Mouse (Mus musculus) Patski (cell line): Measurements from ENCODE around the gene Mxi1. TPM values are rescaled to one million over a fixed set of nuclear protein-coding genes. Genes with fewer than 3 reads are reported as not detected.

Experiments
- ATAC-seq: fragments of 100-300 bp; one replicate; pipeline ENCODE4 v1.8.0; 2021
- CTCF ChIA-PET: fragments of 350-600 bp; sonication (Branson Sonifier 250); formaldehyde crosslinking; loops from one replicate; lab custom pipeline; 2022; ENCODE audit warnings: inconsistent platforms; lab: Charles Lee
- POLR2A ChIA-PET: fragments of 350-600 bp; sonication (Branson Sonifier 250); formaldehyde crosslinking; loops from one replicate; lab custom pipeline; 2022; ENCODE audit warnings: antibody characterized with exemption, inconsistent platforms; lab: Charles Lee
- DNase-seq: peaks from one replicate; pipeline ENCODE4 v3.0.0-alpha.2; 2011; ENCODE audit warnings: low read depth, low spot score
- H3K27me3 ChIP-seq: fragments of 371-371 bp; one replicate; pipeline ENCODE4 v1.5.1; 2021
- CTCF ChIP-seq: fragments of 100-300 bp; IDR thresholded peaks from one replicate; pipeline ENCODE4 v1.5.1; 2021
- in situ Hi-C: fragments of 300-500 bp; cut with MboI; formaldehyde crosslinking; loops from 3 replicates; pipeline ENCODE4 v1.11.1; 2018; ENCODE audit warnings: low pct_unique_long_range_greater_than_20kb, mixed read lengths
- polyA plus RNA-seq: library from polyadenylated mRNA; unstranded; gene quantifications from one replicate; pipeline ENCODE4 v1.2.3, GENCODE M21; 2021

The Mxi1 gene
- polyA plus RNA-seq, 1 experiment from 2014 or later, result 92.8 TPM

DNA sequence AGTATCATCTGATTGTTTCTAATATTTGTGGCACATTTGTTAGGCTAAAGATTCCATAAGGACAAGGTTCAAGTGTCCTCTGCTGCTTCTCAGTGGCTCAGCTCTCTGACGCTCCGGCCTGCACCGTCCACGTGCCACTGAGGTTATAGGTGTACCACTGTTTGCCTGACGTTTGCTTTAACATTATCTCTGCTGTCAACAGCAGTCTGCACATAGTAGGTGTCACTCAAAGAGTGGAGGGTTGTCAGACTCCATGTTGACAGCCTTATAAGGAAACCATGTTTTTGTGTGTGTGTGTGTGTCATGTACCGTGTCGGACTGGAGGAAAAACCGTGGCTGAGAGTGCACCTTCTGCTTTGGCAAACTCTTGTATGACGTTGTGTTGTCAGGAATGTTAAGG lies 24.9 kb downstream of the Mxi1 start:
- in situ Hi-C loops, result no loop called here
- POLR2A ChIA-PET, result no interaction called here

DNA sequence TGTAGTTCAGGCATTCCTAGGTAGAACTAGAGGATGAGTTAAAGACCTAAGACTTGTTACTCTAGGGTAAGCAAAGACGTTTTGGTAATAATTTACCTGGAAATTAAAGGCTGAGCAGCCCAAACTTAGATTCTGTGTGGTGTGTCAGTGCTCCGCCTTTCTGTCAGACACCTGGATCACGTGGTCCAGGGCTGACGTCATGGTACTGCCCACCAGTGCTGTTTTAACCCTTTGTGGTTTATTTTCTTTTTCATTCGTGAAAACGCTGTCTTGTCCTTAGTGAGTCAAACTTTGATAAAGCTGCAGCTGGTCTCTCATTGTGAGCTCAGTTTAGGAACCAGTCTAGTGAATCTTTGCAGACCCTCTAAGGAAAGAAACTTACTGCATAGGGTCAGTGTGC lies 30.1 kb downstream of the Mxi1 start:
- in situ Hi-C loops, result no loop called here
- ChIA-PET CTCF (interaction anchor here (0.8 to 1.0 kb wide), 2 partner anchors 29 to 332 kb away, joined by 3 to 5 read pairs; no protein-coding TSS in a partner anchor), POLR2A (interaction anchor here (1.3 kb wide), 1 partner anchor 13 kb away, joined by 5 read pairs; no protein-coding TSS in a partner anchor)
- no peak for TF ChIP-seq CTCF
- DNase-seq, result no peak
- no peaks in the 10 kb centered on the region for H3K27me3 ChIP-seq
- no peak for ATAC-seq

More for the DNA sequence above, 24.9 kb downstream of the Mxi1 start:
- CTCF ChIA-PET, result interaction anchor here (1.8 to 3.7 kb wide), 2 partner anchors 25 to 34 kb away, joined by 6 to 11 read pairs; no protein-coding TSS in a partner anchor
- H3K27me3 ChIP-seq, result no peaks in the 10 kb centered on the region
- no peak for TF ChIP-seq CTCF
- ATAC-seq, result no peak
- DNase-seq, result no peak

- H3K27me3 ChIP-seq, result no peaks in the 10 kb centered on the region
- DNase-seq (no peak), ATAC-seq (no peak)
- in situ Hi-C loops, result no loop called here
- POLR2A ChIA-PET, result no interaction called here
- no peak for TF ChIP-seq CTCF
- CTCF ChIA-PET, result interaction anchor here (0.7 to 2.7 kb wide), 3 partner anchors 10 to 26 kb away, joined by 3 to 8 read pairs (median 4); no protein-coding TSS in a partner anchor
These were observed 33.0 kb downstream of the Mxi1 start for GRCm38 (mm10) chr19:53343174-53343881.

DNA sequence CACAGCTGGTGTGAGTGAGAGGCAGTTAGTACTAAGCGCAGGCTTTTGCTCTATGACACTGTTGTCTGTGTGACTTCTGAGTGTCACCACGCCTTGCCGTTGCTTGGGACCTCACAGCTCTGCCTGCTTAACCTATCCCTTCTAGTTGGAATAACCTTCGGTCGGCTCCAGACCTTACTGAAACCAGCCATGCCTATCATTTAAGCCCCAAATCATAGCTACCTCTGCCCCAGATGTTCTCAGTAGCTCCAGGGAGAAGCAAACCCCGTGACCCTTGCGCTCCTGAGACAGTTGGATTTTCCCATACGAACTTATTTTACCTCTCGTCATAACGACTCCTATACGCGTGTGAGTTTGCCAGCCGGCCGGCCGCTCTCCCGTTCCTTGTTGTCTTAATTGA lies 33.7 kb downstream of the Mxi1 start:
- DNase-seq, result no peak
- no peak for ATAC-seq
- CTCF ChIA-PET, result interaction anchor here (0.7 to 2.7 kb wide), 3 partner anchors 9 to 26 kb away, joined by 3 to 8 read pairs (median 4); no protein-coding TSS in a partner anchor
- in situ Hi-C loops, result no loop called here
- POLR2A ChIA-PET, result no interaction called here
- TF ChIP-seq CTCF, result no peak
- no peaks in the 10 kb centered on the region for H3K27me3 ChIP-seq

DNA sequence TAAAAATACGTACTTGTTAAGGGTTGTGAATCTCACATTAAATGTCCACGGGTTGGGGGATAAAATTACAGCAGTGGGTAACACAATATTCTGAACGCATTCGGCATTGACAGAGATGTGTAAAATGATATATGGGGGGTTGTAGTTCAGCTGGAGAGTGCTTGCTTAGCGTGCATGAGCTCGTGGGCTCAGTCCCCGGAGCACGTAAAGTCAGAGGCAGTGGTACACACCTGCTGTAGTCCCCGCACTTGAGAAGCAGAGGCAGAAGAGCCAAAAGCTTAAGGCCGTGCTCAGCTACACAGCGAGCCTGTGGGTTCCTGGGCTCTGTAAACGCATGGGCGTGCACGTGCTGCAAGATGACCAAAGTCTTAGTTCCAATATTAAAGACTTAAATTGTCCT lies 35.4 kb downstream of the Mxi1 start:
- CTCF ChIA-PET, result interaction anchor here (1.4 kb wide), 1 partner anchor 20 kb away, joined by 3 read pairs; no protein-coding TSS in a partner anchor
- POLR2A ChIA-PET, result no interaction called here
- in situ Hi-C loops, result no loop called here
- TF ChIP-seq CTCF, result no peak
- DNase-seq (no peak), ATAC-seq (no peak)
- H3K27me3 ChIP-seq, result no peaks in the 10 kb centered on the region

- CTCF ChIA-PET, result interaction anchor here (1.1 kb wide), 2 partner anchors 10 kb away, joined by 4 read pairs; no protein-coding TSS in a partner anchor
- TF ChIP-seq CTCF, result no peak
- DNase-seq (no peak), ATAC-seq (no peak)
- in situ Hi-C loops, result loop anchor here (25.0 kb wide), 1 partner anchor 342 kb away; no protein-coding TSS in a partner anchor
- POLR2A ChIA-PET, result interaction anchor here (1.0 kb wide), 1 partner anchor 14 kb away, joined by 5 read pairs; no protein-coding TSS in a partner anchor
- no peaks in the 10 kb centered on the region for H3K27me3 ChIP-seq
These were observed 43.5 kb downstream of the Mxi1 start for GRCm38 (mm10) chr19:53353864-53354263.

- DNase-seq (no peak), ATAC-seq (no peak)
- H3K27me3 ChIP-seq, result no peaks in the 10 kb centered on the region
- in situ Hi-C loops, result loop anchor here (25.0 kb wide), 1 partner anchor 342 kb away; no protein-coding TSS in a partner anchor
- TF ChIP-seq CTCF, result no peak
- POLR2A ChIA-PET, result no interaction called here
- CTCF ChIA-PET, result interaction anchor here (1.1 kb wide), 1 partner anchor 10 kb away, joined by 4 read pairs; no protein-coding TSS in a partner anchor
These were observed 44.1 kb downstream of the Mxi1 start for GRCm38 (mm10) chr19:53354271-53355000.

DNA sequence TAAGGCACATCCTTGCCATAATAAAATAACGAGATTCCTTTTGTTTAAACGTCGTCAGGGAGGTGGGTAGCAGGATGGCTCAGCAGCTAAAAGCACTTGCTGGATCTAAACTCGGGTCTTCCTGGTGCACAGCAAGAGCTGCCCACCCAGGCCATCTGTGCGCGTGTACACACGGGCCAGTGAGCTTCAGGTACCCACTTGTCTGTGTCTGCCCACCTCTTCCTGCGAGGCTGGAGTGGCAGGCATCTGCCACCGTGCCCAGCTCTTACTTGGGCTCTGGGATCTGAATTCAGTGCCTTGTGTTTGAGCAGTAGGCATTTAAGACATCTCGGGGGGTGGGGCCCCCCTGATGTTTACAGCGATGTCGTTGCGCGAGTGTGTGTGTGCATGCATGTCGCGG lies 44.7 kb downstream of the Mxi1 start:
- TF ChIP-seq CTCF, result no peak
- ChIA-PET POLR2A (no interaction called here), CTCF (no interaction called here)
- in situ Hi-C loops, result loop anchor here (25.0 kb wide), 1 partner anchor 343 kb away; no protein-coding TSS in a partner anchor
- H3K27me3 ChIP-seq, result no peaks in the 10 kb centered on the region
- ATAC-seq (no peak), DNase-seq (no peak)

- ChIA-PET CTCF (interaction anchor here (0.8 to 1.6 kb wide), 4 partner anchors 10 to 112 kb away, joined by 3 to 6 read pairs (median 4); no protein-coding TSS in a partner anchor), POLR2A (no interaction called here)
- ATAC-seq (no peak), DNase-seq (no peak)
- H3K27me3 ChIP-seq, result no peaks in the 10 kb centered on the region
- in situ Hi-C loops, result loop anchor here (5.0 to 25.0 kb wide), 2 partner anchors 112 to 347 kb away; no protein-coding TSS in a partner anchor
- no peak for TF ChIP-seq CTCF
These were observed 49.1 kb downstream of the Mxi1 start for GRCm38 (mm10) chr19:53359160-53360033.
